Mouse (Mus musculus): ENCODE data around the gene Slc6a8. TPM values are rescaled to one million over a fixed set of nuclear protein-coding genes. Genes with fewer than 3 reads are reported as not detected.

The Slc6a8 gene
- polyA plus RNA-seq, 1 experiment: 56.3 TPM

DNA sequence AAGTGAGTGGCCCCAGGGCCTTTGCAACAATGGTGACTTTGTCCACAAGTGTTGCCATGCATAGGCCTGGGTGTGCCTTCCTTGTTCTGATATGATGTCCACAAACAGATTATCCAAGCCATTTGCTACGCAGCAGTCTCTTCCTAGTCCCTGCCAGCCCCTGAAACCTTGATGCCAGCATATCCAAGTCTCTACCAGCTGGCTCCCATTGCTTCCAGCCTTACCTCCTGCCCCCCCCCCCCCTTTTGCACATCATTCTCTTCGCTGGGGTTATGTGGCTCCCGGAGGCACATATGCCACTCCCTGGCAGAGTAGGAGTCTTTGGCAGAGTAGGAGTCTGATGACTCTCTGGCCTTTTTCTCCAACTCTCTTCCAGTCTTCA, 12.7 kb upstream of the Slc6a8 start:
- TF ChIP-seq POLR2AphosphoS2 (IDR thresholded peaks at IDR 0.05; ENCODE audit: insufficient read length, low read depth) (no peak), POLR2A (IDR thresholded peaks at IDR 0.05; ENCODE audit: insufficient read length, low read depth) (no peak), MAX (IDR thresholded peaks at IDR 0.05; ENCODE audit: low read depth) (no peak), TCF12 (IDR thresholded peaks at IDR 0.05; ENCODE audit: insufficient read depth, poor library complexity, severe bottlenecking) (no peak), CEBPB (IDR thresholded peaks at IDR 0.05; ENCODE audit: insufficient read depth, poor library complexity, severe bottlenecking) (no peak), USF1 (IDR thresholded peaks at IDR 0.05; ENCODE audit: low read depth) (no peak), TCF3 (IDR thresholded peaks at IDR 0.05; ENCODE audit: insufficient read length, low read depth) (no peak), MYOG (IDR thresholded peaks at IDR 0.05; ENCODE audit: control insufficient read depth in 1 of 3, insufficient read depth in 1 of 3, insufficient read length in 2 of 3, low read depth in 2 of 3) (no peak), E2F4 (IDR thresholded peaks at IDR 0.05; ENCODE audit: insufficient read depth) (no peak), SRF (IDR thresholded peaks at IDR 0.05; ENCODE audit: control insufficient read depth, insufficient read length, low read depth) (no peak), REST (IDR thresholded peaks at IDR 0.05; ENCODE audit: insufficient read depth, insufficient read length) (no peak), MYOD1 (IDR thresholded peaks at IDR 0.05; ENCODE audit: control insufficient read depth in 1 of 3, insufficient read length in 2 of 3, low read depth in 2 of 3) (no peak)
- no peak overlapping the region for H3ac ChIP-seq (ENCODE audit: control insufficient read depth, insufficient read length)
- no peaks in the 10 kb centered on the region for H3K79me2 ChIP-seq (ENCODE audit: control insufficient read depth, insufficient read depth)
- H3K4me3 ChIP-seq: no peak overlapping the region
- no peaks in the 10 kb centered on the region for H3K36me3 ChIP-seq (ENCODE audit: control insufficient read depth, insufficient read depth)
- H3K4me2 ChIP-seq (ENCODE audit: low read depth): no peak overlapping the region
- H3K27me3 ChIP-seq (ENCODE audit: control insufficient read depth, insufficient read depth, insufficient read length): peaks cover 8% of the 10 kb centered on the region

DNA sequence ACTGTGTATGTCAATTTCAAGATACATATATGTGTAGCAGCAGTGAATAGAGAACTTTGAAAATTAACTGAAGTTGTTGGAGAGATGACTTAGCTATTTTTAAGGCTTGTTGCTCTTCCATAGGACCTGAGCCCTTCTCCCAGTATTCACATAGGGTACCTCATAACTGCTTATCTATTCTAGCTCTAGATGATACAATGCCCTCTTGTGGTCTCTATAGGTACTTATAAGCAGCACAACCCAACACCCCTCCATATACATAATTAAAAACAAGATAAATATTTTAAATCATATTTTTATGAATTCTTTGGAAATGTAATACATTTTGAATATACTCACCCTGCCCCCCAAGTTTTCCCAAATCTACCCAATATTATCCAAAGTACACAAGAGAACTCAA, 9.8 kb upstream of the Slc6a8 start:
- no peak for TF ChIP-seq MYOG (IDR thresholded peaks at IDR 0.05; ENCODE audit: control insufficient read depth in 1 of 3, insufficient read depth in 1 of 3, insufficient read length in 2 of 3, low read depth in 2 of 3)
- TF ChIP-seq TCF3 (IDR thresholded peaks at IDR 0.05; ENCODE audit: insufficient read length, low read depth): no peak
- TF ChIP-seq E2F4 (IDR thresholded peaks at IDR 0.05; ENCODE audit: insufficient read depth): no peak
- no peak for TF ChIP-seq CEBPB (IDR thresholded peaks at IDR 0.05; ENCODE audit: insufficient read depth, poor library complexity, severe bottlenecking)
- TF ChIP-seq MAX (IDR thresholded peaks at IDR 0.05; ENCODE audit: low read depth): no peak
- TF ChIP-seq TCF12 (IDR thresholded peaks at IDR 0.05; ENCODE audit: insufficient read depth, poor library complexity, severe bottlenecking): no peak
- TF ChIP-seq USF1 (IDR thresholded peaks at IDR 0.05; ENCODE audit: low read depth): no peak
- TF ChIP-seq POLR2AphosphoS2 (IDR thresholded peaks at IDR 0.05; ENCODE audit: insufficient read length, low read depth): no peak
- no peak for TF ChIP-seq MYOD1 (IDR thresholded peaks at IDR 0.05; ENCODE audit: control insufficient read depth in 1 of 3, insufficient read length in 2 of 3, low read depth in 2 of 3)
- no peak overlapping the region for H3ac ChIP-seq (ENCODE audit: control insufficient read depth, insufficient read length)
- no peak overlapping the region for H3K4me2 ChIP-seq (ENCODE audit: low read depth)

DNA sequence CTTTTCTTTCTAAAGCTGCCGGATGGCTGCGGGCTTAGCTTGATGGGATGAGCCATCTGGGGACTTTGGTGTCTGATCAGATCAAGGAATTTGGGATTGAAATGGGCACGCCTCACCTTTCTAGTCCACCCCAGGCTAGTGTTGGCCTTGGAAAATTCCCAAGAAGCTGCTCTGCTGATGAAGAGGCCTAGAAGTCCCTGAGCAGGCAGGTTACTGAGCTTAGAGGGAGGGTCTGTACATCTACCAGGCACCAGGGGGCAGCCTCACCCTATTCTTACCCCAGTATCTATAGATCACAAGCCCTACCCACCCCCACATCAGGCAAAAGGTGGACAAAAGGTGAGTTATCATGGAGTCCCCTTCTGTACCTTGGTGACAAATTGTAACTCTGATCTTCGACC, 919 bp upstream of the Slc6a8 start:
- no peak for TF ChIP-seq POLR2AphosphoS2 (IDR thresholded peaks at IDR 0.05; ENCODE audit: insufficient read length, low read depth)
- TF ChIP-seq MAX (IDR thresholded peaks at IDR 0.05; ENCODE audit: low read depth): no peak
- TF ChIP-seq TCF12 (IDR thresholded peaks at IDR 0.05; ENCODE audit: insufficient read depth, poor library complexity, severe bottlenecking): no peak
- no peak for TF ChIP-seq TCF3 (IDR thresholded peaks at IDR 0.05; ENCODE audit: insufficient read length, low read depth)
- no peak for TF ChIP-seq USF1 (IDR thresholded peaks at IDR 0.05; ENCODE audit: low read depth)
- no peak for TF ChIP-seq REST (IDR thresholded peaks at IDR 0.05; ENCODE audit: insufficient read depth, insufficient read length)
- no peak for TF ChIP-seq E2F4 (IDR thresholded peaks at IDR 0.05; ENCODE audit: insufficient read depth)
- no peak for TF ChIP-seq SRF (IDR thresholded peaks at IDR 0.05; ENCODE audit: control insufficient read depth, insufficient read length, low read depth)
- no peak for TF ChIP-seq POLR2A (IDR thresholded peaks at IDR 0.05; ENCODE audit: insufficient read length, low read depth)
- TF ChIP-seq MYOG (IDR thresholded peaks at IDR 0.05; ENCODE audit: control insufficient read depth in 1 of 3, insufficient read depth in 1 of 3, insufficient read length in 2 of 3, low read depth in 2 of 3): no peak
- TF ChIP-seq MYOD1 (IDR thresholded peaks at IDR 0.05; ENCODE audit: control insufficient read depth in 1 of 3, insufficient read length in 2 of 3, low read depth in 2 of 3): no peak
- no peak for TF ChIP-seq CEBPB (IDR thresholded peaks at IDR 0.05; ENCODE audit: insufficient read depth, poor library complexity, severe bottlenecking)
- Histone ChIP-seq H3ac (ENCODE audit: control insufficient read depth, insufficient read length) (no peak overlapping the region), H3K36me3 (ENCODE audit: control insufficient read depth, insufficient read depth) (no peaks in the 10 kb centered on the region), H3K79me2 (ENCODE audit: control insufficient read depth, insufficient read depth) (peaks cover 7% of the 10 kb centered on the region), H3K27me3 (ENCODE audit: control insufficient read depth, insufficient read depth, insufficient read length) (no peaks in the 10 kb centered on the region), H3K4me2 (ENCODE audit: low read depth) (peak overlapping the region; percentile 82), H3K4me3 (peak overlapping the region; percentile 44)

More for the DNA sequence above, 9.8 kb upstream of the Slc6a8 start:
- Histone ChIP-seq H3K4me3 (no peak overlapping the region), H3K36me3 (ENCODE audit: control insufficient read depth, insufficient read depth) (no peaks in the 10 kb centered on the region), H3K79me2 (ENCODE audit: control insufficient read depth, insufficient read depth) (no peaks in the 10 kb centered on the region), H3K27me3 (ENCODE audit: control insufficient read depth, insufficient read depth, insufficient read length) (peaks cover 8% of the 10 kb centered on the region)

DNA sequence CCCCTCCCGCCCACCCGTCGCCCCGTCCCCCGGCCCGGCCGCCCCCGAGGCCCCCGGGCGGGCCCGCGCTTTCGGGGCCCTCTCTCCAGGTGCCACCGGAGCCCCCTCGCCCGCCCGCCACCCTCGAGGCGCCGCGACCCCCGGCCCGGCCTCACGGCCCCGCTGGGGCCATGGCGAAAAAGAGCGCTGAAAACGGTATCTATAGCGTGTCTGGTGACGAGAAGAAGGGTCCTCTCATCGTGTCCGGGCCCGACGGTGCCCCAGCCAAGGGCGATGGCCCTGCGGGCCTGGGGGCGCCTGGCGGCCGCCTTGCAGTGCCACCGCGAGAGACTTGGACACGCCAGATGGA, 643 bp downstream of the Slc6a8 start:
- H3K4me2 ChIP-seq (ENCODE audit: low read depth): peak overlapping the region; percentile 75
- H3K27me3 ChIP-seq (ENCODE audit: control insufficient read depth, insufficient read depth, insufficient read length): no peaks in the 10 kb centered on the region
- H3ac ChIP-seq (ENCODE audit: control insufficient read depth, insufficient read length): peak overlapping the region; percentile 85
- no peak for TF ChIP-seq CEBPB (IDR thresholded peaks at IDR 0.05; ENCODE audit: insufficient read depth, poor library complexity, severe bottlenecking)
- TF ChIP-seq TCF12 (IDR thresholded peaks at IDR 0.05; ENCODE audit: insufficient read depth, poor library complexity, severe bottlenecking): no peak
- no peak for TF ChIP-seq USF1 (IDR thresholded peaks at IDR 0.05; ENCODE audit: low read depth)
- no peaks in the 10 kb centered on the region for H3K36me3 ChIP-seq (ENCODE audit: control insufficient read depth, insufficient read depth)
- peak overlapping the region; percentile 44 for H3K4me3 ChIP-seq
- H3K79me2 ChIP-seq (ENCODE audit: control insufficient read depth, insufficient read depth): peaks cover 7% of the 10 kb centered on the region

DNA sequence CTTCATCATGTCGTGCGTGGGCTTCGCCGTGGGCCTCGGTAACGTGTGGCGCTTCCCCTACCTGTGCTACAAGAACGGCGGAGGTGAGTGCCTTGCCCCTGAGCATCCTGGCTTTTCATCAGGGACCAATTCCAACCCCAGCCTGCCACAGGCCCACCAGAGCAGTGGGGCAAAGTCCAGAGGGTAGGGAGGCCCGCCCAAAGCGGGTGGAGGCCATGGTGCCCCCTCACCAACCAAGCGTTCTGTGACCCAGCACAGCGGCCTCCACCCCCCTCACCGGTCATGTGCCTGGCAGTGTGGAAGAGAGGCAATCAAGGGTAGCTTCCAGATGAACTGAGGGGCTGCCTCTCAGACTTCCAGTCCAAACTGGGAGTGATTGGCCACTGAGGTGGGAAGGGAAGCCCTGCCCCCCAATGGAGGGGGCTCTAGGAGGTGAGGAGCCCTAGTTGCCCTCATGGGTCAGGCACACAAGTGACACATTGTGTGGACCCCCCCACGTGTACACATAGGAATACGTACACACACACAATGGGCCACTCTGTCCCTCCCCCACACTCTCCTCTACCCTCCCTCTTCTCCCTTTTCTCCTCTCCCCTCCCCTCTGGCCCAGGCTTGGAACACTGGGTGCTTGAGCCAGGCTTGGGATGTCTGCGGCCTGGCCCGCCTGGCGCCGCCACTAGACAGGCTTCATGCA, 1.2 kb downstream of the Slc6a8 start:
- H3K4me3 ChIP-seq: peak overlapping the region; percentile 44
- H3ac ChIP-seq (ENCODE audit: control insufficient read depth, insufficient read length): peak overlapping the region; percentile 85
- H3K27me3 ChIP-seq (ENCODE audit: control insufficient read depth, insufficient read depth, insufficient read length): no peaks in the 10 kb centered on the region
- TF ChIP-seq POLR2A (IDR thresholded peaks at IDR 0.05; ENCODE audit: insufficient read length, low read depth): no peak
- TF ChIP-seq CEBPB (IDR thresholded peaks at IDR 0.05; ENCODE audit: insufficient read depth, poor library complexity, severe bottlenecking): no peak
- TF ChIP-seq REST (IDR thresholded peaks at IDR 0.05; ENCODE audit: insufficient read depth, insufficient read length): no peak
- no peak for TF ChIP-seq MAX (IDR thresholded peaks at IDR 0.05; ENCODE audit: low read depth)
- TF ChIP-seq USF1 (IDR thresholded peaks at IDR 0.05; ENCODE audit: low read depth): no peak
- no peak for TF ChIP-seq E2F4 (IDR thresholded peaks at IDR 0.05; ENCODE audit: insufficient read depth)
- TF ChIP-seq MYOD1 (IDR thresholded peaks at IDR 0.05; ENCODE audit: control insufficient read depth in 1 of 3, insufficient read length in 2 of 3, low read depth in 2 of 3): no peak
- no peak for TF ChIP-seq SRF (IDR thresholded peaks at IDR 0.05; ENCODE audit: control insufficient read depth, insufficient read length, low read depth)
- no peak for TF ChIP-seq MYOG (IDR thresholded peaks at IDR 0.05; ENCODE audit: control insufficient read depth in 1 of 3, insufficient read depth in 1 of 3, insufficient read length in 2 of 3, low read depth in 2 of 3)
- TF ChIP-seq POLR2AphosphoS2 (IDR thresholded peaks at IDR 0.05; ENCODE audit: insufficient read length, low read depth): no peak
- no peak for TF ChIP-seq TCF3 (IDR thresholded peaks at IDR 0.05; ENCODE audit: insufficient read length, low read depth)
- TF ChIP-seq TCF12 (IDR thresholded peaks at IDR 0.05; ENCODE audit: insufficient read depth, poor library complexity, severe bottlenecking): no peak
- peaks cover 7% of the 10 kb centered on the region for H3K79me2 ChIP-seq (ENCODE audit: control insufficient read depth, insufficient read depth)
- H3K4me2 ChIP-seq (ENCODE audit: low read depth): peak overlapping the region; percentile 75
- H3K36me3 ChIP-seq (ENCODE audit: control insufficient read depth, insufficient read depth): no peaks in the 10 kb centered on the region
